Comparison of ENCODE assay signal across 6 mouse cellular contexts in the genomic region with DNA sequence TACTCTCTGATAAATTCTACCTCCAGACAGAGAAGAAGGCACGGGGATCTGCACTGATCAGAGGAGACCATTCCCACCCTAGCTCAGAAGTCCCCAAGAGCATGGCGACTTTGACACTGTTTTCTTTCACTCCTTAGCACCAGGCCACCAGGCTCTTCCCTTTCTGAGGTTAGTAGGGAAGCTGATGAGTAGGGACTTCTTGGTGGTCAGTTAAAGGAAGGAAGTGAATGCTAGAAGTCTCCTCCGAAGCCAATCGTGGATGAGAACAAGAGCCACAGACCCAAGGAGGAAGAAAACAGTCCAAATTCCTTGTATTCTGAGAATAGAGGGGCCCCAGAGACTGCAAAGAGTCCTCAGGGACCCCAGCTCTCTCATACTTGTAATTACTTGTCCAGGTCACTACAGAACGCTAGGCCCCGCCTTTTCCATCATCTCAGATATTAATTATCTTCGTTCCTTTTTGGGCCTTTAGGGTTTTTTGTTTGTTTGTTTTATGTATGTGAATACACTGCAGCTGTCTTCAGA.
"Had no signal": no experiment of that assay in that cellular context is flagged by ENCODE, and none has a peak within 500 bp of the region (broad histone marks: within the 10 kb centered on the region; RNA-seq: fewer than 3 reads in every experiment).

No protein-coding gene starts in this region.

- DNase-seq: kidney, postnatal 4 days; left cerebral cortex, postnatal 4 days; lung, adult 18-20 months; thymus, adult 18-20 months; thymus, postnatal 14 days had no signal

- ATAC-seq: midbrain, embryonic 15.5 days had no signal
